Mouse (Mus musculus) embryonic facial prominence, embryonic 14.5 days (tissue): ENCODE results near the gene Lyl1. TPM values are rescaled to one million over a fixed set of nuclear protein-coding genes. Genes with fewer than 3 reads are reported as not detected.
A peak's percentile ranks its signal among the peaks of the same experiment; 100 is the strongest.

ENCODE experiments used
- ATAC-seq: fragments of 200-750 bp; cut with Nextera tagmentation; 2 replicates; pipeline ENCODE4 v1.8.0; 2017; ENCODE audit warnings: low read depth, moderate number of reproducible peaks, moderate TSS enrichment
- DNase-seq: peaks from one replicate; pipeline ENCODE4 v3.0.0-alpha.2; 2015; ENCODE audit warnings: low spot score
- H3K27ac ChIP-seq: fragments of 300-500 bp; sonication (generic); replicated peaks from 2 replicates; pipeline ENCODE4 v1.5.1; 2014; ENCODE audit warnings: low read depth, mild to moderate bottlenecking, low read length, moderate library complexity
- H3K27me3 ChIP-seq: fragments of 300-500 bp; sonication (generic); replicated peaks from 2 replicates; pipeline ENCODE4 v1.6.1; 2014; ENCODE audit warnings: low read length; ENCODE audit not compliant: control insufficient read depth, insufficient read depth
- H3K36me3 ChIP-seq: fragments of 300-500 bp; sonication (generic); 2 replicates; pipeline ENCODE4 v1.6.1; 2014; ENCODE audit warnings: low read length, mixed read lengths; ENCODE audit not compliant: control insufficient read depth, insufficient read depth
- H3K4me1 ChIP-seq: fragments of 300-500 bp; sonication (generic); 2 replicates; pipeline ENCODE4 v1.6.1; 2014; ENCODE audit warnings: antibody characterized with exemption, low read length; ENCODE audit not compliant: control insufficient read depth, insufficient read depth
- H3K4me2 ChIP-seq: fragments of 300-500 bp; sonication (generic); 2 replicates; pipeline ENCODE4 v1.6.1; 2014; ENCODE audit warnings: low read depth, mild to moderate bottlenecking, low read length, moderate library complexity, mixed read lengths
- H3K4me3 ChIP-seq: fragments of 300-500 bp; sonication (generic); 2 replicates; pipeline ENCODE4 v1.5.1; 2014; ENCODE audit warnings: low read depth, mild to moderate bottlenecking, low read length
- H3K9ac ChIP-seq: fragments of 300-500 bp; sonication (generic); 2 replicates; pipeline ENCODE4 v1.6.1; 2014; ENCODE audit warnings: low read depth, mild to moderate bottlenecking, low read length, moderate library complexity, mixed read lengths
- H3K9me3 ChIP-seq: fragments of 300-500 bp; sonication (generic); 2 replicates; pipeline ENCODE4 v1.6.1; 2016; ENCODE audit warnings: low read length; ENCODE audit not compliant: control insufficient read depth
- WGBS: fragments of 180-500 bp; shearing (Covaris S2); extraction: QIAGEN DNeasy Blood & Tissue Kit; methylation state at CpG from one replicate; pipeline ENCODE4 v1.1.7; 2014; 5-methylcytosine and 5-hydroxymethylcytosine counted together
- polyA plus RNA-seq: library from polyadenylated mRNA; unstranded; fragments of >200 nt; fragmentation: Nextera tagmentation; extraction: Ambion mirVana; gene quantifications from 2 replicates; pipeline ENCODE4 v1.2.1, GENCODE M21; 2014

Lyl1 gene
- polyA plus RNA-seq, 1 experiment from 2014 or later = 5.8 TPM

DNA sequence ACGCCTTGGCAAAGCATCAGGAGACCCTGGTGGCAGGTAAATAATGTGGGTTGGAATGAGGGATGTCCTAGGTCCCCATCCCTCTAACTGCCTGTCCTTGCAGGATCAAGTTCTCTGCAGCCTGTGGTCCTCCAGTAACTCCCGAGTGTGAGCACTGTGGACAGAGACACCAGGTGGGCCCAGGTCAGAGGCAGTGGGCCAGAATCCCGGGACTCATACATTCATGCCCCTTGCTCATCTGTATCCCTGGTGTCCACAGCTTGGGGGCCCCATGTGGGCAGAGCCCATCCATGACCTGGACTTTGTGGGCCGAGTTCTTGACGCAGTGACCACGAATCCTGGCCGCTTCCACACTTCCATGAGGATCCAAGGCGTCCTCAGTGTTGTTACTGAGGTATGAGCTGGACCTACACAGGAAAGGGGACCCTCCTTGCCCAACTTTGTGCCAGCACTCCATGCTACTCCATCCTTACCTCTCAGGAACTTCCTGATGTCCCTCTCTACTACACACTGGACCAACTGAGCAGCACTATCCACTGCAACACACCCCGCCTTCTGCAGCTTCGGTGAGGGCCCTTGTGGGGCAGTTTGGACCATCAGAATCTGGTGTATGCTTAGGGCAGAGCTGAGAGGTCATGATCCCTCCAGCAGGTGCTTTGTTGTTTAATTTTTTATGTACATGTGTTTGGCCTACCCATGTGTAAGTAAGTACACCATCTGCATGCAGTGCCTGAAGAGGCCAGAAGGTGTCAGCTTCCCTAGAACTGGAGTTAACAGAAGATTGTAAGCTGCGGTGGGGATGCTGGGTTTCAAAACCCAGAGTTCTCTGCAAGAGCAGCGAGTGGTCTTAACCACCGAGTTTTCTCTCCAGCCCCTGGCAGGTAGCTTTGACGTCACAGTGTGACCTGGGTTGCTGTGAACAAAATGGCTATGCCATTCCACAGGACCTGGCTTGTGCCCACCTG lies 3.8 kb upstream of the Lyl1 start:
- no peaks in the 10 kb centered on the region for H3K4me1 ChIP-seq
- peaks cover 14% of the 10 kb centered on the region for H3K27me3 ChIP-seq
- H3K36me3 ChIP-seq = peaks cover 68% of the 10 kb centered on the region
- no peak overlapping the region for H3K27ac ChIP-seq
- ATAC-seq = no peak
- H3K9ac ChIP-seq = no peak overlapping the region
- no peak overlapping the region for H3K4me3 ChIP-seq
- WGBS = 85% methylated on average over 12 of the region's 14 CpGs
- H3K9me3 ChIP-seq = no peaks in the 10 kb centered on the region
- no peak overlapping the region for H3K4me2 ChIP-seq
- peak; percentile 63 for DNase-seq

DNA sequence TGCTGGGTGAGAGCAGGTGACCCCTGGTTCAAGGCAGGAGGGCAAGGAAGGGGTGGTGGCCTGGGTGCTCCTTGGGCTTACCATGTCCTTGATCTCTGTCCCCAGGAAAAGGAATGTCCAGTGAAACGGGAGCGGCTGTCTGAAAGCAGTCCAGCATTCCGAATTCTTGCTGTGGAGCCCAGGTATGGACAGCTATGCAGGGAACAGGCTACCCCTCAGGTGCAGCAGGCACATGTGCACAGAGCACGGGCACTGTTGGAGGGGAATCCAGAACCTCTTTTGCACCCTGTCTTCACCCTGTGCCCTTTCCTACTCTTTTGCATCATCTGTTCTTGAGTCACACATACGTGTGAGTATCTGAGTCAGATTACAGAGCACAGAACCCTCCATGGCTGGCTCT lies 3.0 kb upstream of the Lyl1 start:
- 97% methylated on average over 5 of the region's 5 CpGs for WGBS
- DNase-seq = no peak
- Histone ChIP-seq H3K27ac (no peak overlapping the region), H3K27me3 (peaks cover 23% of the 10 kb centered on the region), H3K36me3 (peaks cover 60% of the 10 kb centered on the region), H3K9me3 (no peaks in the 10 kb centered on the region), H3K4me1 (no peaks in the 10 kb centered on the region), H3K4me2 (no peak overlapping the region), H3K4me3 (no peak overlapping the region), H3K9ac (no peak overlapping the region)
- ATAC-seq = no peak

DNA sequence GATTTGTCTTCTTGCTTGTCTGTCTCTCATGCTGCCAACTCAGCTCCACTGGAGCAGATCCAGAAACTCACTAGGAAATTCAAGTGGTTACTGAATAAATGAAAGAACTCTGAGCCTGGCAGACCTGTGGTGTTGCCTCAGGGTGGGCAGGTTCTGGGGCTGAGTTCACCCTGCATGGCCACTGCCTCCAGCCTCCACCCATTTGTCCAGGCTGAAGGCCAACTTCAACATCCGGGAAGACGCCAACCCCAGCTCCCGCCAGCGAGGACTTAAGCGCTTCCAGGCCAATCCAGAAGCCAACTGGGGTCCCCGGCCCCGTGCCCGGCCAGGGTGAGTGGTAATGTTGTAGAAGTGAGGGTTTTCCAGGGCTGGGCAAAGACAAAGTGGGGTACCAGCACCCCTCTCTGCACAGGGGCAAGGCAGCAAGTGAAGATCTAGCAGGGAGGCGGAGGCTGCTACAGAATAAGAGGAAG lies 2.3 kb upstream of the Lyl1 start:
- Histone ChIP-seq H3K27me3 (peaks cover 29% of the 10 kb centered on the region), H3K4me3 (no peak overlapping the region), H3K36me3 (peaks cover 53% of the 10 kb centered on the region), H3K9me3 (no peaks in the 10 kb centered on the region), H3K4me1 (no peaks in the 10 kb centered on the region), H3K9ac (no peak overlapping the region), H3K27ac (peak overlapping the region; percentile 55), H3K4me2 (no peak overlapping the region)
- DNase-seq = no peak
- ATAC-seq = no peak
- WGBS = 75% methylated on average over 9 of the region's 9 CpGs

DNA sequence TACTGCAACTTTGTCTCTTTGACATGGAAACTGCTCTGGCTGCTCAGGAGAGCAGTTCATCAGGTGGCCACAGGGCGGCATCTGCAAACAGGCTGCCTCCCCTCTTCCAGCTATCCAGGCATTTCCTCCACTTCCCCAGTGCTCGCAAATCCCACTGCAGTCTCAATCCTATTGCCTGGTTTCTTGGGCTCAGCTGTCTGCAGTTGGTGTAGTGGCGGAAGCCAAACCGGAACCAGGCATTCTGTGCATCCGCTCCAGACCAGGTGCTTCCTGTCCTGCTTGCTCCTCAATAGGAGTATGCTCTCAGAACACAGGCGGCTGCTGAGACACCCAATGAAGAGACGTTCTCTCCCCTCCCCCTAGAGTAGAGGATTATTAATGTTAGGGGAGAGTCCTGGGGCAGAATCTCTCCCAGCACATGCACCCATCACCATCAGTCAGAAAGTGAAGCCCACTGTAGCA lies 1.4 kb upstream of the Lyl1 start:
- no peak overlapping the region for H3K4me3 ChIP-seq
- H3K27ac ChIP-seq = 0 out of 2 replicates have a peak overlapping the region, but pooled peaks have one; percentile 29
- ATAC-seq (no peak), DNase-seq (peak; percentile 79)
- H3K4me1 ChIP-seq = 0 out of 2 replicates have a peak, but pooled peaks cover 2% of the 10 kb centered on the region
- no peaks in the 10 kb centered on the region for H3K9me3 ChIP-seq
- H3K36me3 ChIP-seq = peaks cover 51% of the 10 kb centered on the region
- H3K4me2 ChIP-seq = peak overlapping the region; percentile 2; the same call in 1 of the 2 replicates
- peaks cover 37% of the 10 kb centered on the region for H3K27me3 ChIP-seq
- no peak overlapping the region for H3K9ac ChIP-seq
- WGBS = 44% methylated on average over 7 of the region's 7 CpGs

DNA sequence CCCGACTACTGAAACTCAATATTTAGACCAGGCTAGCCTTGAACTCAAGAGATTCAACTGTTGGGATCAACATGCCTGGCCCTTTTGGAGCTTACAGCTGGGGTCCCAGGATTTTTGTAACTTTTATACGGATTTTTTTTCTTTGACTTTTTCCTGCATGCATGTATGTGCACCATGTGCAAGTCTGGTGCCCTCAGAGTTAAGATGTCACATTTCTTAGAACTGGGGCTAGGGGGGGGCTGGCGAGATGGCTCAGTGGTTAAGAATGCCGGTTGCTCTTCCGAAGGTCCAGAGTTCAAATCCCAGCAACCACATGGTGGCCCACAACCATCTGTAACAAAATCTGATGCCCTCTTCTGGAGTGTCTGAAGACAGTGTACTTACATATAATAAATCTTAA lies 731 bp upstream of the Lyl1 start:
- 79% methylated on average over 5 of the region's 5 CpGs for WGBS
- no peak overlapping the region for H3K4me3 ChIP-seq
- DNase-seq = no peak
- H3K9me3 ChIP-seq = no peaks in the 10 kb centered on the region
- H3K27ac ChIP-seq = 0 out of 2 replicates have a peak overlapping the region, but pooled peaks have one; percentile 29
- H3K27me3 ChIP-seq = peaks cover 43% of the 10 kb centered on the region
- no peak for ATAC-seq
- H3K9ac ChIP-seq = no peak overlapping the region
- H3K4me1 ChIP-seq = peaks cover 7% of the 10 kb centered on the region; the same call in 1 of the 2 replicates
- peak overlapping the region; percentile 2; the same call in 1 of the 2 replicates for H3K4me2 ChIP-seq
- H3K36me3 ChIP-seq = peaks cover 45% of the 10 kb centered on the region

DNA sequence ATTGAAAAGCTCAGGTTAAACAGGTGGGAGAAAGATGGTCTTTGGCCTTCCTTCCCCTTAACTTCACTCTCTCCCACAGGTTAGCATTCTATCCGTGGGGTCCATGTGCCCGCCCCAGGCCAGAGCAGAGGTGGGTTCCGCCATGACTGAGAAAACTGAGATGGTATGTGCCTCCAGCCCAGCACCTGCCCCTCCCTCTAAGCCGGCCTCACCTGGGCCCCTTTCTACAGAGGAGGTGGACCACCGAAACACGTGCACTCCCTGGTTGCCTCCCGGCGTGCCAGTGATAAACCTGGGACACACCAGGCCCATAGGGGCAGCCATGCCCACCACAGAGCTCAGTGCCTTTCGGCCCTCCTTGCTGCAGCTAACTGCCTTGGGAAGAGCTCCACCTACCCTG lies 1.3 kb downstream of the Lyl1 start:
- H3K36me3 ChIP-seq = peaks cover 34% of the 10 kb centered on the region
- no peaks in the 10 kb centered on the region for H3K9me3 ChIP-seq
- H3K27me3 ChIP-seq = peaks cover 59% of the 10 kb centered on the region
- no peak overlapping the region for H3K27ac ChIP-seq
- no peak for ATAC-seq
- no peak overlapping the region for H3K9ac ChIP-seq
- 0 out of 2 replicates have a peak overlapping the region, but pooled peaks have one; percentile 22 for H3K4me3 ChIP-seq
- DNase-seq = no peak
- peak overlapping the region; percentile 16; the same call in 1 of the 2 replicates for H3K4me2 ChIP-seq
- 78% methylated on average over 9 of the region's 9 CpGs for WGBS
- H3K4me1 ChIP-seq = peaks cover 22% of the 10 kb centered on the region

DNA sequence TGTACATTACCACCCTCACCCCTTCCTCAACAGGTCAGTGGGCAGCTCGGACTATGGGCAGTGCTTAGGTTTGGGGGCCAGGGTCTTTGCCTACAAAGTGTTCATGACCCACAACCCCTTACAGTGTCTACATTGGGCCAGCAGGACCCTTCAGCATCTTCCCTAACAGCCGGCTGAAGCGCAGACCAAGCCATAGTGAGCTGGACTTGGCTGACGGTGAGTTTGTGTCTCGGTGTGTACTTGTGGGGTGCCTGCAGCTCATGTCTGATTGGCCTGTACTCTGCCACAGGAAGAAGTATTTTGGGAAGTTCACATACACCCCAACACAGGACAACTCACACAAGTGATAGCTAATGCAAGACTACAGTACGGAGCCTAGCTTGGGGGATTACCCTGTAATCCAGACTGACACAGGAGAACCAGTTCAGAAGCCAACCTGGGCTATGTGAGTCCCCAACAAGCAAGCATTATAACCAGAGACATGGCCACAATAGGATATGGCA lies 1.8 kb downstream of the Lyl1 start:
- Histone ChIP-seq H3K4me1 (peaks cover 27% of the 10 kb centered on the region), H3K4me3 (no peak overlapping the region), H3K9ac (no peak overlapping the region), H3K27me3 (peaks cover 63% of the 10 kb centered on the region), H3K9me3 (no peaks in the 10 kb centered on the region), H3K27ac (no peak overlapping the region), H3K4me2 (peak overlapping the region; percentile 16; the same call in 1 of the 2 replicates), H3K36me3 (peaks cover 34% of the 10 kb centered on the region)
- 88% methylated on average over 6 of the region's 6 CpGs for WGBS
- DNase-seq (no peak), ATAC-seq (no peak)

DNA sequence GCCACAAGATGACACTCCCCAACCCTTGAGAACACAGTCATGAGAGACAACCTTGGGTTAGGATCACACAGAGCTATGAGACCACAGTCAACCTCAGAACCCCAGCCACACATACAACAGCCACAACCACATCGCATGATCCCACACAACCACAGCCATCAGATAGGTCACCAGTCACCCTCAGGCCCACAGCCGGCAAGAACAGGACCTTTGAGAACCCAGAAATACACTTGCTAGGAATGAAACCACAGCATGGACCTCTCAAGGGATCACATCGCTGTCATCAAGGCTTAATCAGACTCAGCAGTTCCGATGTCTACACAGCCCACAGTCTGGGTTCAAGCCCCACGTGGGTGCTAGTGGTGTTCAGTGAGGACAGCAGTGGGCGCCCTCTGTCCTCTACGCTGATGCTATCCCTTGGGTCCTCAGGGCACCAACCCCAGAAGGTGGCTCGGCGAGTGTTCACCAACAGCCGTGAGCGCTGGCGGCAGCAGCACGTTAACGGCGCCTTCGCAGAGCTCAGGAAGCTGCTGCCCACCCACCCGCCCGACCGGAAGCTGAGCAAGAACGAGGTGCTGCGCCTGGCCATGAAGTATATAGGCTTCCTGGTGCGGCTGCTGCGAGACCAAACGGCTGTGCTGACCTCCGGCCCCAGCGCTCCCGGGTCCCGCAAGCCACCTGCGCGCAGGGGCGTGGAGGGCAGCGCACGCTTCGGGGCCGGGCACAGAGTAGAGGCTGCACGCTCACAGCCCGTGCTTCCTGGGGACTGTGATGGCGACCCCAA lies 2.4 kb downstream of the Lyl1 start:
- Histone ChIP-seq H3K27ac (0 out of 2 replicates have a peak overlapping the region, but pooled peaks have one; percentile 1), H3K4me1 (peaks cover 30% of the 10 kb centered on the region), H3K27me3 (peaks cover 69% of the 10 kb centered on the region), H3K4me2 (peak overlapping the region; percentile 33; the same call in 1 of the 2 replicates), H3K36me3 (peaks cover 33% of the 10 kb centered on the region), H3K9me3 (no peaks in the 10 kb centered on the region), H3K9ac (peak overlapping the region; percentile 30; the same call in 1 of the 2 replicates), H3K4me3 (peak overlapping the region; percentile 18)
- 15% methylated on average over 30 of the region's 38 CpGs for WGBS
- ATAC-seq = no peak
- DNase-seq = no peak
